Comparison of ENCODE assay signal across 35 mouse cellular contexts in the genomic region with DNA sequence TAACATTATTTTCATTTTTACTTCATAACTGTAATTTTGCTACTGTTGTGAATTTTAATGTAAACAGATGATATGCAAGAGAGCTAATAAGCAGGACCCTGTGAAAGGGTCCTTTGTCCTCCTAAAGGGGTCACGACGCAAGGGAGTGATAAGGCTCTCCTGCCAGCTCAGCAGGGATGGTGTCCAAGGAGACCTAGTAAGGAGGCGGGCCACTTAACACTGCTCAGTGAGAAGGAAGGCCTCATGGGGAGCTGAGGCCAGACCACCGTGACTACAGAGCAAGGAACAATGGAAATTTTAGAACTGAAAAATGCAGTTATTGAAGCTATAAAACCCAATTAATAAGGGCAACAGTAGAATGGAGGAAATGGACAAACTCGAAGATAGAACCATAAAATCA.
"Had no signal": no experiment of that assay in that cellular context is flagged by ENCODE, and none has a peak within 500 bp of the region (broad histone marks: within the 10 kb centered on the region; RNA-seq: fewer than 3 reads in every experiment).

No protein-coding gene starts in this region.

- ATAC-seq: hindbrain, embryonic 16.5 days; hindbrain, postnatal 0 days; inflammation-experienced regulatory T-cells, adult 6 months; intestine, embryonic 15.5 days; intestine, embryonic 16.5 days; intestine, postnatal 0 days had no signal

- H3K27me3 ChIP-seq: heart, embryonic 12.5 days; heart, embryonic 15.5 days; hindbrain, embryonic 12.5 days; hindbrain, embryonic 13.5 days; hindbrain, embryonic 15.5 days; intestine, embryonic 15.5 days had no signal

- H3K27ac ChIP-seq: heart, embryonic 10.5 days; heart, embryonic 13.5 days; heart, embryonic 15.5 days; hindbrain, embryonic 10.5 days; hindbrain, embryonic 12.5 days; hindbrain, embryonic 13.5 days; hindbrain, embryonic 14.5 days; hindbrain, embryonic 15.5 days; hindbrain, postnatal 0 days; intestine, embryonic 15.5 days; kidney, embryonic 15.5 days; kidney, postnatal 0 days; layer of hippocampus, adult 2 months had no signal

- H3K36me3 ChIP-seq: heart, embryonic 10.5 days; heart, embryonic 12.5 days; heart, embryonic 13.5 days; heart, embryonic 15.5 days; hindbrain, embryonic 10.5 days; hindbrain, embryonic 12.5 days; hindbrain, embryonic 13.5 days; hindbrain, embryonic 15.5 days; intestine, embryonic 15.5 days; kidney, embryonic 15.5 days had no signal

- H3K4me1 ChIP-seq: heart, embryonic 12.5 days; heart, embryonic 13.5 days; heart, embryonic 15.5 days; hindbrain, embryonic 12.5 days had no signal

- H3K9ac ChIP-seq: heart, embryonic 12.5 days; heart, embryonic 13.5 days; heart, embryonic 15.5 days; hindbrain, embryonic 12.5 days; hindbrain, embryonic 13.5 days; hindbrain, embryonic 14.5 days; hindbrain, embryonic 15.5 days; intestine, embryonic 15.5 days; kidney, embryonic 15.5 days had no signal

- H3K4me3 ChIP-seq: heart, embryonic 10.5 days; heart, embryonic 12.5 days; heart, embryonic 13.5 days; heart, embryonic 15.5 days; hindbrain, embryonic 10.5 days; hindbrain, embryonic 12.5 days; hindbrain, embryonic 13.5 days; hindbrain, embryonic 15.5 days; intestine, embryonic 15.5 days; kidney, embryonic 15.5 days; layer of hippocampus, adult 2 months had no signal

- DNase-seq: heart, postnatal 10 days; heart, postnatal 14 days; heart, postnatal 36 days; heart, postnatal 4 days; kidney, adult 11 months; kidney, adult 18-20 months; kidney, adult 2 months; kidney, adult 8-10 months; kidney, adult 9 months; kidney, postnatal 10 days; kidney, postnatal 14 days; kidney, postnatal 25 days; kidney, postnatal 36 days; kidney, postnatal 4 days; layer of hippocampus, adult 9-11 months; layer of hippocampus, postnatal 36 days had no signal

- H3K4me2 ChIP-seq: heart, embryonic 11.5 days; heart, embryonic 12.5 days; heart, embryonic 13.5 days; heart, embryonic 15.5 days; hindbrain, embryonic 12.5 days; hindbrain, embryonic 13.5 days; hindbrain, embryonic 14.5 days; hindbrain, embryonic 15.5 days; intestine, embryonic 15.5 days; kidney, embryonic 15.5 days had no signal

- H3K9me3 ChIP-seq: heart, embryonic 10.5 days; heart, embryonic 12.5 days; heart, embryonic 13.5 days; heart, embryonic 15.5 days; hindbrain, embryonic 10.5 days; hindbrain, embryonic 12.5 days; hindbrain, embryonic 13.5 days; hindbrain, embryonic 15.5 days; intestine, embryonic 15.5 days; kidney, embryonic 15.5 days had no signal
